Mouse (Mus musculus) heart, embryonic 13.5 days (tissue): ENCODE measurements at regions not wholly inside any gene's neighbourhood (a gene's known extent, or its start where the extent isn't known, plus 50 kb on each side); places are given as distances from the start of the nearest gene placed in this dataset.
A peak's percentile ranks its signal among the peaks of the same experiment; 100 is the strongest.
"Not testable (repeated sequence)": the region's sequence is repeated elsewhere in the genome, so short reads cannot be mapped to it uniquely, and the experiment has no call there.

ENCODE experiments used
- ATAC-seq: fragments of 200-750 bp; cut with Nextera tagmentation; 2 replicates; pipeline ENCODE4 v1.8.0; 2017; ENCODE audit warnings: moderate TSS enrichment; ENCODE audit not compliant: insufficient number of reproducible peaks, low FRiP score, low TSS enrichment; ENCODE audit errors: extremely low read depth
- H3K27ac ChIP-seq: fragments of 300-500 bp; sonication (generic); replicated peaks from 2 replicates; pipeline ENCODE4 v1.5.1; 2015; ENCODE audit warnings: moderate library complexity, mild to moderate bottlenecking, inconsistent platforms
- H3K27me3 ChIP-seq: fragments of 300-500 bp; sonication (generic); replicated peaks from 2 replicates; pipeline ENCODE4 v1.6.1; 2015; ENCODE audit warnings: mild to moderate bottlenecking, inconsistent platforms
- H3K36me3 ChIP-seq: fragments of 300-500 bp; sonication (generic); 2 replicates; pipeline ENCODE4 v1.6.1; 2015; ENCODE audit warnings: mild to moderate bottlenecking, inconsistent platforms
- H3K4me1 ChIP-seq: fragments of 300-500 bp; sonication (generic); 2 replicates; pipeline ENCODE4 v1.6.1; 2015; ENCODE audit warnings: inconsistent platforms
- H3K4me2 ChIP-seq: fragments of 300-500 bp; sonication (generic); 2 replicates; pipeline ENCODE4 v1.6.1; 2015; ENCODE audit warnings: inconsistent platforms, mild to moderate bottlenecking, moderate library complexity
- H3K4me3 ChIP-seq: fragments of 300-500 bp; sonication (generic); 2 replicates; pipeline ENCODE4 v1.5.1; 2015; ENCODE audit warnings: moderate library complexity, mild to moderate bottlenecking, inconsistent platforms
- H3K9ac ChIP-seq: fragments of 300-500 bp; sonication (generic); 2 replicates; pipeline ENCODE4 v1.6.1; 2015; ENCODE audit warnings: inconsistent platforms, mild to moderate bottlenecking, moderate library complexity
- H3K9me3 ChIP-seq: fragments of 300-500 bp; sonication (generic); 2 replicates; pipeline ENCODE4 v1.6.1; 2016; ENCODE audit warnings: inconsistent platforms
- WGBS: fragments of 180-500 bp; shearing (Covaris S2); methylation state at CpG from one replicate; pipeline ENCODE4 v1.1.7; 2015; ENCODE audit warnings: mixed read lengths; 5-methylcytosine and 5-hydroxymethylcytosine counted together

DNA sequence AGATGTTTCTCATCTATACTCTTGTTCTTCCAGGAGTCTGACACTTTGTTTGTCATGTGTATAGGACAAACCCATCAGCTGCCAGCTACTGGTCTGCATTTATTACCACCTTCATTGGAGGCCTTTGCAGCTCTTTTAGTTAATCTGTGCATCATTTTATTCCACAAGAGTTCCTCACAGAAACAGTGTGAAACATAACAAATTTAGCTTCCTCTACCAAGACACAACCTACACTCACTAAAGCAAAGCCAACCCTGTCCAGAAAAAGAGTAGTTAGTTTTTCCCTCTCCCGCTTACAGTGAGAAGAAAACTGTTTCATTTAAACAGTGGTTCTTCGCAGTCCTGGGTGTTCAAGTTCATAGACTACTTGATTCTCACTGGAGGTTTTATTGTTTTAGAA lies 100.5 kb downstream of the 1700129C05Rik start:
- Histone ChIP-seq H3K9ac (no peak overlapping the region), H3K4me2 (no peak overlapping the region), H3K36me3 (no peaks in the 10 kb centered on the region), H3K27ac (no peak overlapping the region), H3K4me3 (no peak overlapping the region), H3K27me3 (no peaks in the 10 kb centered on the region), H3K9me3 (no peaks in the 10 kb centered on the region), H3K4me1 (no peaks in the 10 kb centered on the region)
- ATAC-seq: no peak
- 87% methylated on average over 2 of the region's 2 CpGs for WGBS

DNA sequence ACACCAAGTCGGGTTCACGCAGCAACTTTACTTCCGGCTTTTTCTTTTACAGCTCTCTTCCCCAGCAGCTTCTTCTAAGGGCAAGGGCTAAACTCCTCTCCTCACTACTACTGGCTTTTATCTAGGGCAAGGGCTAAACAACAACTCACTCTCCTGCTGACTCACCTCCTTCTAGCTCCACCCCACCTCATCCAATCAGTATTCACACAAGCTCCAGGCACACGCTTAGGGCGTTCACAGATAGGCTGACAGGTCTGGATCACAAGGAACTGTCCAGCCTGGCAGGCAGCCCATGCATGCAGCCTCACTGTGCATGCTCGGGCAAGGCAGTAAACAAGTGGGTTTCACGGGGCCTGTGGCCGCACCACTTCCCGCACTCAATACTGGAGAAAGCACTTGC lies 116.9 kb downstream of the 1700129C05Rik start:
- not testable (repeated sequence) for H3K36me3 ChIP-seq, H3K27me3 ChIP-seq, H3K4me1 ChIP-seq, H3K27ac ChIP-seq, H3K9ac ChIP-seq, H3K9me3 ChIP-seq, ATAC-seq
- 37% methylated on average over 9 of the region's 9 CpGs for WGBS
- H3K4me2 ChIP-seq: peak overlapping the region; percentile 46
- peak overlapping the region; percentile 17; the same call in 1 of the 2 replicates for H3K4me3 ChIP-seq

DNA sequence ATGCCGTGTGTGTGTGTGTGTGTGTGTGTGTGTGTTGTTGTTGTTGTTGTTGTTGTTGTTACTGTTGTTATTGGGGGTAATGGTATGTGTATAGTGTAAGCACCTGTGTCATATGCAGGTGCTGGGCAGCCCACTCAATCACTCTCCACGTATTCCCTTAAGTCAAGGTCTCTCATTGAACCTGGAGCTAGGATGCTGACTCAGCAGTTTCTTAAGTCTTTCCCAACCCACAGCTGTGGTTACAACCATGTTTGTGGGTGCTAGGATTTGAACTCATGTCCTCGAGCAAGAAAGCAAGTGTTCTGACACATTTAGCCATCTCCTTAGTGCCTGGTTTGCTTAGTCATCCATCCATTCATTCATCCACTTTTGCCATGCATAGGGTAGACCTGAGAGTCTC lies 133.2 kb downstream of the 1700129C05Rik start:
- no peak for ATAC-seq
- WGBS: 82% methylated on average over 3 of the region's 3 CpGs
- Histone ChIP-seq H3K36me3 (no peaks in the 10 kb centered on the region), H3K27ac (no peak overlapping the region), H3K4me3 (no peak overlapping the region), H3K9ac (no peak overlapping the region), H3K4me1 (no peaks in the 10 kb centered on the region), H3K9me3 (no peaks in the 10 kb centered on the region), H3K4me2 (no peak overlapping the region), H3K27me3 (no peaks in the 10 kb centered on the region)

DNA sequence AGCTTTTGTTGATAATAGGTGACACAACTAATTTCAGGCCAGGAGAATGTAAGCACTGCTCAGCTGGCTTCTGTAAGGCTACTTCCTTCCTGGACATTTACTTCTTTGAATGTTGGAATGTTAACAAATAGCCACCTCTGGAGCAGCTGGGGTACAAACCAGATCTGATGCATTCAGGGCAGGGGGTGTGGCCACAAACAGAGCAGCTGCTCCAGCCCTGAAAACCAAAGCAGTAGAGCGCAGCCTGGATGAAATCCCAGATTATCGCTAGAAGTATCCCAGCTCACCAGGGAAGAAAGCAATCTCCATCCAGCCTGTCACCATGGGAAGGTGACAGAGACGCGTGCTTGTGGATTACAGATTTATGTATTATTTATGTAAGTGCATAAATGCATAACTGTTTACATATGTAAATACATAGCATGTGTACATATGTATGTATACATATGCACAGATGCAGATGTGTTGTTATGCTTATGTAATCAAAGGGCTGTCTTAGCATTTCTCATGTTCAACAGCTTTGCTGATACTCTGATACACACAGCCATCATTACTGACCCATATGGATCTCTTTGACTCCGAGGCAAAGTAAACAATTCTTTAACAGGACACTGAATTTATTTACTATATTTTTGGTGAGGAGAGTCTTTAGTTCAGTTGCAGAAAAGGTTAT lies 143.5 kb downstream of the 1700129C05Rik start:
- 57% methylated on average over 5 of the region's 5 CpGs for WGBS
- Histone ChIP-seq H3K9me3 (no peaks in the 10 kb centered on the region), H3K9ac (no peak overlapping the region), H3K4me3 (no peak overlapping the region), H3K4me1 (peaks cover 16% of the 10 kb centered on the region), H3K27ac (no peak overlapping the region), H3K4me2 (no peak overlapping the region), H3K36me3 (no peaks in the 10 kb centered on the region), H3K27me3 (no peaks in the 10 kb centered on the region)
- no peak for ATAC-seq

DNA sequence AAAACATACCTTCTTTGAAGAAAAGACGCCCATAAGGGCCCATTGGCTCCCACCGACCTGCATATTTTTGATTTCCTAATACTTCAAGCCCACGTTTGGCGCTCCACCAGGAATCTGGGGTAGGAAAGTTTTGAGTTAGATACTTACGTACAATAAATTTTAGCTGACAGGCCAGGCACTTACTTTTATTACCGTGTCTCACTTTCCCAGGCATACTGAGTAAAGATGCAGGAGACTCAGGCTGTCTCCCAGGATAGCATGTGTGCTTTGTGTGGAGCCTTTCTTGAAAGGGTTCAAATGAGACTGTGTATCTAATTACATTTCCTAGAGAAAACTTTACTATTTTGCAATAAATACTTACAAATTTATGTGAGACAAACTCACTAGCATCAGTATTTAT lies 147.7 kb downstream of the 1700129C05Rik start:
- no peak overlapping the region for H3K9ac ChIP-seq
- 0 out of 2 replicates have a peak, but pooled peaks cover 2% of the 10 kb centered on the region for H3K9me3 ChIP-seq
- no peak overlapping the region for H3K4me3 ChIP-seq
- no peak for ATAC-seq
- H3K27me3 ChIP-seq: no peaks in the 10 kb centered on the region
- H3K4me1 ChIP-seq: peaks cover 16% of the 10 kb centered on the region
- H3K36me3 ChIP-seq: no peaks in the 10 kb centered on the region
- 83% methylated on average over 6 of the region's 6 CpGs for WGBS
- no peak overlapping the region for H3K4me2 ChIP-seq
- no peak overlapping the region for H3K27ac ChIP-seq

DNA sequence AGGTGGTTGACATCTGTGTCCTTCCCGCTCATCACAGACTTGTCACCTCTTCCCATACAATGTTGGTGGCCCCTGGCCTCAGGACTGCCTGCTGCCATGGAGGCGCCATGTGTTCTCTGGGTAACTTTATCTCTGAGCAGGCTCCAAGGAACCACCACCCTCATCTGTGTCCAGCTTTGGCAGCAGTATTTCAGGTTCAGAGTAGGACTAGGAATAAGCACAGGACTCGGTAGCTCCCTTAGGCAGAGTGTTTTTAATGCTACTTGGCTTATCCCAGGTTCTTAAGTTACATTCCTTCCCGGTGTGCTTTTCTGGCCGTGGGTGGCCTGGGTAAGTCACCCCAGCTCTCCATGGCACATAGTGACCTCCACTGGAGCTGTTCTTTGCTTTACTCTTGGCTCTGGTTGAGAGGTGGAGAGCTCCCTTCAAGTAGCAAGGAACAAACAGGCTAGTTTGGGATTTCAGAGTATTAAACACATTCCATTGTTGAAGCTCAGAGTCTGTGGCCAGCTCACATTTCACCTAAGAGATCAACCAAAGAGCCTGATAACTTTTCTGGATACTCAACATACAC lies 153.0 kb downstream of the 1700129C05Rik start:
- no peak for ATAC-seq
- Histone ChIP-seq H3K27ac (no peak overlapping the region), H3K4me3 (no peak overlapping the region), H3K4me1 (0 out of 2 replicates have a peak, but pooled peaks cover 7% of the 10 kb centered on the region), H3K27me3 (no peaks in the 10 kb centered on the region), H3K36me3 (no peaks in the 10 kb centered on the region), H3K9me3 (0 out of 2 replicates have a peak, but pooled peaks cover 2% of the 10 kb centered on the region), H3K4me2 (no peak overlapping the region), H3K9ac (no peak overlapping the region)
- 64% methylated on average over 5 of the region's 5 CpGs for WGBS

DNA sequence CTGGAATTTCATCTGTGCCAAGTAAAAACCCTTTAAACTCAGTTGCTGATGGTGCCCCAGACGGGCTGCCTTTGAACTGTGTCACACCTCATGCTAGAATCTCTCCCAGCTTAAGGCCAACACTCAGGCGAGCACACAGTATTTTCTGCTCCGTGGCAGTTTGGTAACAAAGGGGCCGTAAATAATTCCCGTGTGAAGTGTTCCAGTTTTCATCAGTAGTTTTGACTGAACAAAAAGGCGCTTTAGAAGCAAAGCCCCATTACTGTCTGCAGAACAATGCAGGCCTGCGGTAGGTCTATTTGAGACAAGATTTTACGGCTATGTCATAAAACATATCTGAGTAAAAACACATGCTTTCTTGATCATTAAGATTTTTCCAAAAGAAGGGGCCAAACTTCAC lies 155.0 kb downstream of the 1700129C05Rik start:
- no peak overlapping the region for H3K9ac ChIP-seq
- H3K4me3 ChIP-seq: no peak overlapping the region
- no peak for ATAC-seq
- H3K4me1 ChIP-seq: 0 out of 2 replicates have a peak, but pooled peaks cover 7% of the 10 kb centered on the region
- WGBS: 61% methylated on average over 8 of the region's 8 CpGs
- H3K36me3 ChIP-seq: no peaks in the 10 kb centered on the region
- no peaks in the 10 kb centered on the region for H3K27me3 ChIP-seq
- H3K27ac ChIP-seq: no peak overlapping the region
- no peak overlapping the region for H3K4me2 ChIP-seq
- 0 out of 2 replicates have a peak, but pooled peaks cover 2% of the 10 kb centered on the region for H3K9me3 ChIP-seq

DNA sequence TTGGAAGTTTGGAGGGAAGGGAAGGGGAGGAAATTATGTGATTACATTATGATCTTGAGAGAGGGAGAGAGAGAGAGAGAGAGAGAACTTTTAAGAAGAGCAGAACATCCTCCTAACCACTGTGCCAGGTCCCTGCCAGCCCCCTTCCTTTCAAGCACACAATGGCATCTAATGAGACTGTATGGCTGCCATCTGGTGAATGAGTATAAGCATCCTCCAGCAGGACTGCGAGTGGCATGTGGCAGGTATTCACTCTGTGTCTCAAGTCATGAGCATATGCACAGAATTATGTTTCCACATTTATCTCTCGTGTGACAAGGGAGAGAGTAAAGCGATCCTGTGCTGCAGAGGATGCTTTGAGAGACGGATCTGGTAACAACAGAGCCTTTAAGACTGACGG lies 156.9 kb downstream of the 1700129C05Rik start:
- H3K4me3 ChIP-seq: no peak overlapping the region
- H3K27me3 ChIP-seq: no peaks in the 10 kb centered on the region
- H3K9me3 ChIP-seq: no peaks in the 10 kb centered on the region
- no peaks in the 10 kb centered on the region for H3K36me3 ChIP-seq
- H3K4me2 ChIP-seq: no peak overlapping the region
- no peak overlapping the region for H3K27ac ChIP-seq
- no peak overlapping the region for H3K9ac ChIP-seq
- WGBS: 77% methylated on average over 5 of the region's 5 CpGs
- 0 out of 2 replicates have a peak, but pooled peaks cover 7% of the 10 kb centered on the region for H3K4me1 ChIP-seq
- ATAC-seq: no peak

DNA sequence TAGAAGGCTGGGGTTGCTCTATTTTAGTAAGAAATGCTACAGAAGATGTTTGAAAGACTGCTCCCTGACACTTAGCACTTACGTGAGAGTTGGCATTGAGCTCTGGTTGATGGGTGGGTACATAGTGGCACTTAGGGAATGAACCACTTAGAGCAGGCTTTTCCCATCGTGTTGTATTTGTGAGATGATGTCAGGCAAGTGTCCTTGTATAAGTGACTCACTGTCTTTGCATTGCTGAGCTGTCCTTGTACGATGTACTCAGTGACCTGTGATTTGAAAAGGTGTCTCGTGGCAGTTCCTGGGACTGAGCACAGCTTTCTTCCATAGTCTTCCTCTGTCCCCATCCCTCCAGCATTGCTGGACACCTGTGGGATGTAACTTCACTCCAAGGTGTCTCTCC lies 165.9 kb downstream of the 1700129C05Rik start:
- Histone ChIP-seq H3K4me3 (no peak overlapping the region), H3K36me3 (no peaks in the 10 kb centered on the region), H3K27me3 (no peaks in the 10 kb centered on the region), H3K9ac (no peak overlapping the region), H3K4me1 (peaks cover 11% of the 10 kb centered on the region; the same call in 1 of the 2 replicates), H3K4me2 (no peak overlapping the region), H3K27ac (no peak overlapping the region), H3K9me3 (no peaks in the 10 kb centered on the region)
- no peak for ATAC-seq
- 62% methylated on average over 4 of the region's 4 CpGs for WGBS

DNA sequence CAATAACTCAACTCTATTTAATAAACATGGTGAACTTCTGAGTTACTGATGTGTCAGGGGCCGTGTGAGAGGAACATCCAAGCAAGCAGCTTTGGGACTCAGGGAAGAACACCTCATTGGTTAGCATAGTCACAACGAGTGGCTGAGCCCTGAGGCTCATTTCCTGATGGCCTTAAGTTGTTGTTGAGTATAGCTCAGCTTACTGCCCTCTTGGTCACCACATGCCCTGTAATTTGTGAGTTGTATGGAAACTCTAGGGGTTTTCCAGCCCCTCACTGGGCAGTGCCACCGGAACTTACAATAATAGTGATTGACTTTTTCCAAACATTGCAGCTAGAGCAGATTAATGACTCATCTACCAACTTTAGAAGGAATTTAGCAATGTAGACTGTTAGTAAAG lies 173.4 kb downstream of the 1700129C05Rik start:
- 69% methylated on average over 3 of the region's 3 CpGs for WGBS

DNA sequence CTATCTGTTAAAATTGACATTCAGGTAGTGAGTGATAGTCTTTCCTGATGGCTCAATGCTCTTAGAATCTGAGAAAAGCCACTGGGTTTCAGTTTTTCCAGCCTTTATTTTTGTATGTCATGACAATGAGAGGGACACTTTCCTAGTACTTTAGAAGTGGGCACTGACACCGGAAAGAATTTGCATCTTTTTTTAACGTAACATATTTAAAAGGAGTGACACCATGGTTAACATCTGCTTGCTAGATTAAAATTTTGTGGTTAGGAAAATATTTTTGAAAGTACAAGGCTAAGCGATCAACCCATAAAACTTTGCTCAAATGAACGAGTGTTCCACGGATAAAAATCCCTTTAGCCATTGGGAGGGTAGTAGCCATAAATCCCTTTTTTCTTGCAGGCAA lies 174.7 kb downstream of the 1700129C05Rik start:
- Histone ChIP-seq H3K9me3 (no peaks in the 10 kb centered on the region), H3K27ac (no peak overlapping the region), H3K36me3 (no peaks in the 10 kb centered on the region), H3K4me3 (no peak overlapping the region), H3K4me1 (peaks cover 11% of the 10 kb centered on the region; the same call in 1 of the 2 replicates), H3K9ac (no peak overlapping the region), H3K4me2 (no peak overlapping the region), H3K27me3 (no peaks in the 10 kb centered on the region)
- WGBS: 81% methylated on average over 5 of the region's 5 CpGs
- no peak for ATAC-seq

More for the DNA sequence above, 173.4 kb downstream of the 1700129C05Rik start:
- ATAC-seq: no peak
- Histone ChIP-seq H3K27ac (no peak overlapping the region), H3K36me3 (no peaks in the 10 kb centered on the region), H3K4me3 (no peak overlapping the region), H3K9ac (no peak overlapping the region), H3K27me3 (no peaks in the 10 kb centered on the region), H3K4me2 (no peak overlapping the region), H3K4me1 (peaks cover 11% of the 10 kb centered on the region; the same call in 1 of the 2 replicates), H3K9me3 (no peaks in the 10 kb centered on the region)

DNA sequence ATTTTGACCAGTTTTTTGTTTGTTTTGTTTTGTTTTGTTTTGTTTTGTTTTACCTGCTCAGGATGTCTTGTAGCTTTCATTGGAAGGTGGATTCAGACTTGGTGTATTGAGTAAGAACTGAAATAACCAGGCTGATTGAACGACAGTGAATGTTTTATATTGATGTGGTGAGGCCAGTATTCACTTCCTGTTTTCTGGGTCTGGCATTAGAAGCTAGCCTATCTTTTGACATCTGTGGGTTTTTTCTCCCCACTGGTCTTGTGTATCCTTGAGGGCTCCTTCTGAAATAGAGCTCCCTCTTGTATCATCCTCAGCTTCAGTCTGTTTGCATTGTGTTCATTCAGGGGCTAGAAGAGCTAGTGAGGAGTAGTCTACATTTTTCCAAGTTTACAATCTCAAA lies 175.5 kb downstream of the 1700129C05Rik start:
- ATAC-seq: no peak
- Histone ChIP-seq H3K4me1 (peaks cover 3% of the 10 kb centered on the region; the same call in 1 of the 2 replicates), H3K4me3 (no peak overlapping the region), H3K9ac (no peak overlapping the region), H3K27ac (no peak overlapping the region), H3K36me3 (no peaks in the 10 kb centered on the region), H3K27me3 (no peaks in the 10 kb centered on the region), H3K9me3 (no peaks in the 10 kb centered on the region), H3K4me2 (no peak overlapping the region)
- 68% methylated on average over 1 of the region's 1 CpGs for WGBS
